Mouse (Mus musculus): Measurements from ENCODE around the gene Defa17.
"Not testable (repeated sequence)": the region's sequence is repeated elsewhere in the genome, so short reads cannot be mapped to it uniquely, and the experiment has no call there.

The Defa17 gene

DNA sequence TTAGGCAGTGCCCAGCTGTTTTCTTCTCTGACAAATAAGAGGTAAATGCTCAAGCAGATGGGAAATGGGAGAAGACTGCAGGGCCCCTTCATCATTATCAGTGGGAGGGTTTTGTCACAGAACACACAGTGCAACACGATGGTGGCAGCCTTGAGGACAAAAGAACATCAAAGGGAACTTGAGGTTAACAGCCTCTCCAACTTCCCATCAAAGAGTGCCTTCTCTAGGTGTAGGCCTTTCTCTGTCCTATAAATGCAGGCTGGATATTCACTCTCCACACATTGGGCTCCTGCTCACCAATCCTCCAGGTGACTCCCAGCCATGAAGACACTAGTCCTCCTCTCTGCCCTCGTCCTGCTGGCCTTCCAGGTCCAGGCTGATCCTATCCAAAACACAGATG, at the start of gene Defa17:
Gene Defa17 (plus strand): TSS at position 301 of the 400 bp plus-strand sequence.
- not testable (repeated sequence) for DNase-seq (ENCODE audit: low read depth, low spot score)

GRCm38 (mm10) chr8:21617883-21618282, 37.7 kb upstream of the Defa17 start, which contains the start of gene Defa26:
Defa26 (plus strand) TSS chr8:21618183.
- not testable (repeated sequence) for DNase-seq (ENCODE audit: low read depth, low spot score)

- not testable (repeated sequence) for DNase-seq (ENCODE audit: low read depth, low spot score)
Observed at GRCm38 (mm10) chr8:21665497-21665896, 9.9 kb downstream of the Defa17 start, which contains the start of gene Defa34. Defa34 (plus strand) TSS chr8:21665797.

GRCm38 (mm10) chr8:21703545-21703944, 48.0 kb downstream of the Defa17 start, which contains the start of gene AY761184:
AY761184 (minus strand) TSS chr8:21703645.
- DNase-seq (ENCODE audit: low read depth, low spot score), result not testable (repeated sequence)

Data from CD4-positive, CD25-positive, alpha-beta regulatory T cell, adult 2 months (primary cell).